Mouse (Mus musculus) brain, adult 2 months (tissue): ENCODE measurements around the gene Hist1h2bk.

Source experiments
- DNase-seq: peaks from one replicate; pipeline ENCODE4 v3.0.0; 2011; ENCODE audit warnings: low read depth, low spot score

Gene Hist1h2bk

DNA sequence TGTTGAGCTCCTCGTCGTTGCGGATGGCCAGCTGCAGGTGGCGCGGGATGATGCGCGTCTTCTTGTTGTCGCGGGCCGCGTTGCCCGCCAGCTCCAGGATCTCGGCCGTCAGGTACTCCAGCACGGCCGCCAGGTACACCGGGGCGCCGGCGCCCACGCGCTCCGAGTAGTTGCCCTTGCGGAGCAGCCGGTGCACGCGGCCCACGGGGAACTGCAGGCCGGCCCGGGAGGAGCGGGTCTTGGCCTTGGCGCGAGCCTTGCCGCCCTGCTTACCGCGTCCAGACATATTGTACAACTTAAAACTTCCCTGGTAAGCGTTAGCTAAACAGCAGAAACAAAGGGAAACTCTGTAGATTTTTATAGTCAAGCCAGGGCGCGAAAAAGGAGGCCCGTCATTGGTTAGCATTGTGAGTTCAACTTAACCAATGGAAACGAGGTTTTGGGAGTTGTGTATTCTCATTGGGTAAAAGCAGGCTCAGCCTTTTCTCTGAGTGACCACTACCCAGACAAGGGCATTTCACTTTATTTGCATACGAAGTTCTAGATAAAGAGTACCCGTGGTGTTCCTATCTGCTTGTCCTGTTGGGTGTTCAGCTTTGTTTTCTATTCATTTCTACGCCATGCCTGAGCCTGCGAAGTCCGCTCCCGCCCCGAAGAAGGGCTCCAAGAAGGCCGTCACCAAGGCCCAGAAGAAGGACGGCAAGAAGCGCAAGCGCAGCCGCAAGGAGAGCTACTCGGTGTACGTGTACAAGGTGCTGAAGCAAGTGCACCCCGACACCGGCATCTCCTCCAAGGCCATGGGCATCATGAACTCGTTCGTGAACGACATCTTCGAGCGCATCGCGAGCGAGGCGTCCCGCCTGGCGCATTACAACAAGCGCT lies at the start of gene Hist1h2bk, which contains the start of gene Hist1h2ah:
Gene Hist1h2bk, plus strand, starts transcription at position 604 of the 882 bp plus-strand sequence.
Gene Hist1h2ah, minus strand, starts transcription at position 302 of the 882 bp plus-strand sequence.
- peak; percentile 97 for DNase-seq

DNA sequence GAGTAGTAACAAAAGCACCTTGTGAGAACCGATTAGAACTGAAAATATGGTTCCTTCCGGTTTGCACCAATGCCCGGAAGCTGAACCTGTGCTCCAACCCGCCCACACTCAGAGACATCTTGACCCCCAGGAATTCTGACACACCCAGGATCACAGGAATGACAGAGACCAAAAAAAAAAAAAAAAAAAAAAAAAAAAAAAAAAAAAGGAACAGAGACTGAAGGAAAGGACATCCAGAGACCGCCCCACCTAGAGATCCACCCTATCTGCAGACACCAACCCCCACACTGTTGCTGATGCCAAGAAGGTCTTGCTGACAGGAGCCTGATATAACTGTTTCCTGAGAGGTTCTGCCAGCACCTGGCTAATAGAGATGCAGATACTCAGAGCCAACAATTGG lies 43.1 kb upstream of the Hist1h2bk start:
- no peak for DNase-seq

DNA sequence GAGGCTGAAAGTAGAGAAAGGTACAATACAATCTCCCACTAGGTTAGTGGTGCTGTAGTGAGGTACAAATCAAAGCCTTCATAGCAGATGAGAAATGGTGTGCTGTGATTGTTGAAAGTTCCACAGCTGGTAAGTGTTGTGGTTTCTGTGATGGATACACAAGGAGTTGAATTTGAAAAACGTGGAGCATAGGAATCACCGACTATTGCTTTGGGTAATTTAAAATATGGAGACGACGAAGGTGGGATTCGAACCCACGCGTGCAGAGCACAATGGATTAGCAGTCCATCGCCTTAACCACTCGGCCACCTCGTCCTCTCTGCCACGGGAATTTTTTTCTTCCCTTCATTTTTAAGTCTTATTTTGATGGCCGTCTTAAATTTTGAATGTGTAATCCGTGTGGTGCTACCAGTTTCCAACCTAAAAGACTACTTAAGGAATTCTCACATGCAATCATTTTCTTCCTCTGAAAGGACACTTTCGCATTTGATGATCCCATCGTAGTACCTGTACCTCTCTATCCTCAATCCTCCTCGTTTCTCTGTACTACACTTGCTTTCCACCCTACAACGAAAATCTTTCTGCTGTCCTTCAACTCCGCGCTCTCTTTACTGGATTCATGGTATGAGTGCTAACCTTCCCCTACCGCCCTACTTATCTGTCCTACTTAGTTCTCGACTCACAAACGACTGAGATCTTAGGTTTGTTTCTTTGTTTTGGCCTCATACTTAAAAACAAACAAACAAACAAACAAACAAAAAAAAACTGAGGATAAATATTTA lies 41.5 kb upstream of the Hist1h2bk start:
- peak; percentile 15 for DNase-seq

DNA sequence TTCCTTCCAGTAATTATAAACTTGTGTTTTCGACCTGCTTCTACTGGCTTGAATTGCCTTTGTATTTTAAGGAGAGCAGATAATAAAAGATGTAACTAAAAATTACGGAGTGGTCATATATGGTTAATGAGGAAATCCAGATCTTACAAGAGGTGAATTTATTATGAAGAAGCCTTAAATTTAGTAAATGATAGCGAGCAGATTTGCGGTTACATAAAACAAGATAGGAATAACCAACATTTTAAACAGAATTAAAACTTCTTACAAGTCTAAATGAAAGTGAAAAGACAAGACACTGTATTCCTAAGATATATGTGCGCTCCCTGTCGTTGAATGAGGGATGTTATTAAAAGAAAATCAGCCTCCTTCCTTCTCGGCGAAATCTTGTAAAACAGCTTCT lies 40.8 kb upstream of the Hist1h2bk start:
- DNase-seq = no peak

DNA sequence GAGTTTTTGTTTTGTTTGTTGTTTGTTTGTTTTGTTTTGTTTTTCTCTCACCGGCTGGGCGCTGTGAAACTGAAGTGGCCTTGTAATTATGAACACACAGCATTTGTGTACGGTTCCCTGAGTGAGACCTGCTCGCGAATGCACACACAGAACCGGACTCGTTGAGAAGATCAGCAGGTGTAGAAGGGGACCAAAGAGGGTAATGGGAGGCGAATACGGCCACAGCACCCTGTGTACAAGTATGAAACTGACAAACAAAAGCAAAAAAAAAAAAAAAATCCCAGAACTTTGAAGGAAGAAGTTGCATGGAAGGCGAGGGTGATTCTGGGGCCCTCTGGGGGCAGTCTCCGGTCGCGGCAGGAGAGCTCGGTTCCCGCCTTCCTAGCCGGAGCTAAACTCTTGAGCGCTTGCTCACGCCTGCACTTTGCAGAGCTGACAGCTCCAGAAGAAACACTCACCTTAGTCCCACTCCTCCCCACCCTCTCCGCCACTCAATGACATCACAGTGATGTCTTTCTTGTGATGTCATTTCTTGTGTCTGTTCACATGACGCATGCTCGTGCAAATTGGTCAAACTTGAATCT lies 40.2 kb upstream of the Hist1h2bk start:
- no peak for DNase-seq

DNA sequence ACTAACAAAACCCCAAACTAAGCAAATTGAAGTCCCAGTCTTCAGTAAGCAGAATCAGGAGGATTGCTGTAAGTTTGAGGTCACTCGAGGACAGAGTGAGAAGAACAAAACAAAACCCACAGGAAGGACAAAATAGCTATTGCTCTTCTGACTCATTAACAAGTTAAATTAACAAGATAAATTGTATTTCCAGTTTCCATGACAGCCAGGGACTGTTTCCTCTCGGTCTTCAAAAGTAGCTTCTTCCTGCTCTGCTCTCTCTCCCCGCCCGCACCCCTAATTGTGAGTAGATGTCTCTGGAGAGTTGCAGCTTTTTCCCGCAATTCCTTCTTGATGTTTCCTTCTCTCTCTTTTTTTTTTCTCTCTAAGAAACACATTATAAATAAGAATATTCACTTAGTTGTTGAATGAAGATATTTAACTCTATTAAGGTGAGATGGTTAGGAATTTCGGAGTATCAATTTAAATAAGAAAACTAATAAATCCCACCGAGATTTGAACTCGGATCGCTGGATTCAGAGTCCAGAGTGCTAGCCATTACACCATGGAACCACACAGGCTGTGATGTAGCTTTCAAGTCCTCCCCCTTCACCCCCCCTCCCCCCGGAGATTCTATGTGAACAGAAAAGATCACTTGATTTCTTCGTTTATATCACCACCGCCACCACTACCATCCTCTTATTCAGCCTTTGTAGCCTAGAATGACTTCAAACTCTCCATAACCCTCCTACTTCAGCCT lies 39.4 kb upstream of the Hist1h2bk start:
- no peak for DNase-seq

DNA sequence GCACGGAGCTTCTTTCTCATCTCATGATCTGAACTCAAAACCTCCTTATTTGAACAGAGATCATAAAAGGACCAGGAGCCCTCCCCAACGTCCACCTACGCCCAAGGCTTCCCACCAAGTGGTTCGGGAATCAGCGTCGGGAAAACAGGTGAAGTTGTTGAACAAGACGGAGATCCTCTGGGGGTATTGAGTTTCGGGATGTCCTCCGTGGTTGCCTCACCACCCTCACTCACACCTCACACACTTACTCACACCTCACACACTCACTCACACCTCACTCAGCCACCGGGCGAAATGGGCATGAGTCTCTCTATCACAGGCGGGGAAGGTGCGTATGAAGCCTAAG lies 38.9 kb upstream of the Hist1h2bk start:
- DNase-seq = no peak

DNA sequence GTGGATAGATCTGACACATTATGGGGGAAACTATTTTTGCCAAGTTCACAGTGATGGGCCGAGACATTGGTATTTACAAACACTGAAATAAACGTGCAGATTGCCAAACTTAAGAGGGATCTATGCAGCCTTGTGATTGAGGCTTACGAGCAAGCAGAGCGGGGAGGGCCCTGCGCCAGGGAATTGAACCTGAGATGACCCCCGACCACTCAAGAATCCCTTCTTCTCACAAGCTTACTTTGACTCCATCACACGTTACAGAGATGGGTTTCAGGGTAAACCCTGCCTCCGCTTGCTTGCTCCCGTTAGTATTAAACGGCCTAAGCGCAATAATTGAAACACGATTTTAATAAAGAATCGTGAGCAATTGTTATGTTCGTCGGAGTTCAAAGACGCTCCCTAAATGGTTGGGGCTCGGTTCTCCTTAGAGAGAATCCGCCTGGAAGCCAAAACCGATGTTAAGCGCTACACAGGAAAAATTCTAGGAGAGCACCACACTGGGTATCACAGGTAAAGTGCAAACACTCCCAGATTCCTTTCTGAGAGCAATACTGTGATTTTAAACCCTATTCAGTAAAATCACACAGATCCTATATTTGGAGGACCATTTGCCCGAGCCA lies 38.4 kb upstream of the Hist1h2bk start:
- DNase-seq = no peak

DNA sequence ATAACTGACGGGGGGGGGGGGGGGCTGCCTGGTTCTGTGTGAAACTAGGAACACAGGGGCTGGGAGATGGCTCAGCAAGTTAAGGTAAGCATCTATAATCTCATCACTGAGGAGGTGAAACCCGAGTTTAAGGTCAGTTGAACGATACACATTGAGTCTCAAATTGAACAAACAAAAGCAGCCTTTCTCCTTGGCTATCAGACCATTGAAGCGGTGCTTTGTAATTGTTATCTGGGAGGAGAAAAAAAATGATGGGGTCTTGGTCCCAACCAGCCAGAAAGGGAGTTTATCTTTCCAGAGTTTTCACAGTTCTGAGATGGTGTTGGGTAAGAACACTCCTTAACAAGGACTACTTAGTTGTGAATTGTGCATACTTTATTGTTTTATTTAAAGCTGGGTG lies 37.8 kb upstream of the Hist1h2bk start:
- no peak for DNase-seq

DNA sequence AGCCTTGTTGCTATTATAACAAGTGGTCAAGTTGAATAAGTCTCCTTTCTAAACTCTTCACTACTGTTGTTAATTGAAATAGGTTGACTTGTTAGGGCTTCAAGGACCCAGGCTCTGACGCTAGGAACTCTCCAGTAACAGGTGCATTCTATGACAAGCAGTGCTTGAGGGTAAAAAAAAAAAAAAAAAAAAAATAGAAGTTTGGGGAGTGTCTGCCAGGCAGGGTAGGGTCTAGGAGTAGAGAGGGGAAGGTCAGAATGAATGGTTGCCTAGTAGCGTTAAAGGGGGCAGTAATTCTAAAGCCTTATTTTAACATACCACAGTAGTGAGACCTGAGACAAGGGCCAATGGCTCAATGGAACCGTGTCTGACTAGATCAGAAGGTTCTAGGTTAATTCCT lies 37.3 kb upstream of the Hist1h2bk start:
- DNase-seq = no peak

DNA sequence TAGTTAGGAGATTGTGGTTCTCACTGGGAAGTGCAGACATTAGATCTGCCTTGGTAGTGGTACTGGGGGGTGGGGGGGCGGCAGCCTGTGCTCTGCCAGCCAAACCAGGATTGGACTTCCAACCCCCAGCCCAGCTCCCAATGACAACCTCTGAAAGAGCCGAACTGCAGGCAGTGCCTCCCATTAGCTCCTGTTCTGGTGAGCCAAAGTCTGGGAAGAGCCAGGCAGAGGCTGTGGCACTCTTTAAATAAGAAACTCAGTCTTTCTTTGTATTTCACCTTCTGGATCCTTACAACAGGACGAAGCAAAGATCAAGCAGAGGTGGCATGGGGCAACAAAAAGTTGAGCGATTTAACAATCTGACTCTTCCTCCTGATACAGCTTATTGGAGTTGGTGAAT lies 36.5 kb upstream of the Hist1h2bk start:
- DNase-seq = no peak

DNA sequence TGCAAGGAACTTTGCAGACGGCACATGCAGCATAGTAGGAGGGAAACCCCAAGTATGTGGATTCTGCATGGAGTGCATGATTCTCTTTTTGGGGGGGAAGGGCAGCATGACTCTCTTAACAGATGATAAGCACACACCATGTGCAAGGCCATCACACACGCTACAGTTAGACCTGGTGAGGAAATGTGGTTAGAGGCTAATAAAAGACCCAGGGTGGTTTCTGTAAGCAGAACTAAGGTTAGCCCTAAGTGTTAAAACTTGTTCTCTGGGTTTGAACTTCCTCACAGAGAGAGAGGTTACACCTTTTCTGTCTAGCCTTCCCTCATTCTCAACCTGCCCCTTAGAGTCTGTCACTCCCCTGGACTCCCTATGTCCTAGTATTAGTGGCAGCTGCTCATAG lies 34.3 kb upstream of the Hist1h2bk start:
- DNase-seq = no peak

DNA sequence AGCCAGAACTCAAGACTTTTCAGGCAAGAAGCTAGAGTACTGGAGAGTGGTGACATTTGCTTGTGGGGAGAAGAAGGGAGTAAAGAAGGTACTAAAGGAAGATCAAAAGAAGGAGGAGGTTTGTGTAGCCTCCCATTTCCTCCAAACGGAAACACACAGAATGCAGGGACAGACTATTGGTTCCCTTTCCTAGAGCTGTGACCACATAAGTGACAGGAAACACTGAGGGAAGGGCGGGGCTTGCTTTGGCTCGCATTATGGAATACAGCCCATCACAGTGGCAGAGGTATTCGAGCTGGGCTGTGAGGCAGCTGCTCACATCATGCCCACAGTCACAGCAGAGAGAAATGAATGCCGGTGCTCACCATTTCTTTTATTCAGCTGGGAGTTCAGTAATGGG lies 33.8 kb upstream of the Hist1h2bk start:
- DNase-seq = no peak

DNA sequence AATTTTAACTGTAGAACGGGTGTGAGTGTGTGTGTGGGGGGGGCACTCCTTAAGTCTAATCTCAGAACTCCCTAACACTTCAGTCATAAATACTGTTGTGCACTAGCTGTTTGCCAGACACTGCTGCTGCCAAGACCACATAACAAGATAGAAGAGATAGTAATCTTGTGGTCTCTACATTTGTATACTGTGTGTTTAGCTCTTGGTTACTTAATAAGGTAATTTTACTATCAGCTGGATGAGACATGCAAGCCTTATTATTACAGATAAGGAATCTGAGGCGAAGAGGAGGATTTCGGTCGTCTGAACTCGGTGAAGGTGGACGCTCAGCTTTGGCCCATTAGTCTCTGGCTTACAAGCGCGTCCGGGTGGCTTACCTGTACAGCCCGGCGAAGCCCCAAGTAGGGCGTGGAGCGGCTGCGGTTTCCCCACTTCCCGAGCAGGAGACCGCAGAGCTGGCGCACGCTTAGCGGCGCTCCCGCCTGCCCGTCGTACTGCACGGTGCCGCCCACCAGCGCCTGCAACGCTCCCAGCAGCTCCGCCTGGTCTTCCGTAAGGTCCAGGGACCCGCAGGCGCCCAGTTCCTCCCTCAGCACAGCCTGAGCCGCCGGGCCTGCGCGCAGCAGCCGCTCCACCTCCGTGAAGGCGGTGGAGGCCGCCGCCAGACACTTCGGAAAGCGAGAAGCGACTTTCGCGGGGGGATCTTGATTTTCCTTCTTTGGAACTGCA lies 29.9 kb upstream of the Hist1h2bk start:
- peak; percentile 42 for DNase-seq

DNA sequence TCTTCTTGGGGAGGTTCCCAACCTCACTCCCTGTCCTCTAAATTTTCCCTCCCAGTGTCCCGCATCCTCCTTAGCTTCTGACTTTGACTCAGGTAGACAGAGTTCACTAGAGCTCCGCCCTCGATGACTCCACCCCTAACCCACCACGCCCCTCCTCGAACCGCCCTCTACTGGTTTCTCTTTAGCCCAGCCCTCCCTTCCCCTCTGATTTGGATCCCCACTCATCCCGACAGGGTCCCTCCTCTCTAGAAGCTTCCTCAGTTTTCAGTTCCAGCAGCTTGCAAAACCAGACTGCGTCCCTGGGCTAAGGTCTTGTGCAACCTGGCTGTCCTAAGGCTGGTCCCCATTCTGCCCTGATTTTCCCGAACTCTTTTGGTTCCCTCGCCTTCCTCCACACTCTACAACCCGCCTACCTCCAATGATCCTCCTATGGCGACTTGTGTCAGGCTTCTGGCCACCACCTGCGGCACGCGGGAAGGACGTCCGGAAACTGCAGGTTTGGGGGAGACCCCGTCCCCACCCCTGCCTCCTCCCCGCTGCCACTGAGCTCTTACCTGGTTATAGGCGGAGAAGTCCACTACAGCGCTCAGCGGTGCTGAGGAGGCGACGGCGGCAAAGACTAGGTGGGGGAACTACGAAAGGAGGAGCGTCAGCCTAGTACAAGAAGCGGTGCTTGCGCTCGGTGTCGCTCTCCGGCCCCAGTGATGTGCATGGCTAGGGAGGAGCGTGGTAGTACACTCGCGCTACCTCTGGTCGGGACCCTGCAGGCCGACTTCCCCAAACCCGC lies 29.1 kb upstream of the Hist1h2bk start:
- DNase-seq = no peak

DNA sequence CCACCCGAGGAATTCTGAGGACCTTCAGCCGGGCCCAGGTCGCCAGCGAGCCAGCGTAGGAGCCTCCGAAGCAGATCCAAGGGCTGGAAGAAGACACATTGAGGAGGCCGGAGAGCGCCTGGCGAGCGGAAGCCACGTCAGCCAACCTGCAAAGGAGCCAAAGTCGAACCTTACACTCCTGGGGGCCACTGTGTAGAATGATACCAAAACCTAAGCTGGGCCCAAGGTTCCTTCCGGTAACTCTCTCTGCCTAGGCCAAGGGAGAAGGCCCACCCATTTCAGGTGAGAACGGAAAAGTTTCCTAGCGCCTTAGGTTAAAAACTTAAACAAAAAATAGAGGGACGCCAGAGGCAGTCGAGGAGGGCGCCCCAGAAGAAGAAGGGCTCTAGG lies 28.6 kb upstream of the Hist1h2bk start:
- DNase-seq = no peak

DNA sequence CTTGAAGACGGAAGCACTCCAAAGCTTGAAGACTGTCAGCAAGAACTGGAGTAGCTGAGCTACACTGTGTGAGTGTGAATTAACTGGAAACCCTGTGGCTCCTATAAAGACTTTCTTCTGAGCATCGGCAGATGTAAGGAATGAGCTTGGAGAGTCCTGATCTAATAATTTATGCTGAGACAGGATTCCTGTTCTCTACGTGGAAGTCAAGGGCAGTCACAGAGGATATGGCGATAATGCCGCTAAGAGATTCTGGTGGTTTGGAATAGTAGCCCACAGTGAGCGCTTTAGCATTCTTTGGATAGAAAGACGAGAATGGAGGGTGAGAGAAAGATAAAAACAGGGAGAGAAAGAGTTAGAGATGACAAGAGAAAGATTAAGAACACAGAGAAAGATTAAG lies 27.8 kb upstream of the Hist1h2bk start:
- no peak for DNase-seq

DNA sequence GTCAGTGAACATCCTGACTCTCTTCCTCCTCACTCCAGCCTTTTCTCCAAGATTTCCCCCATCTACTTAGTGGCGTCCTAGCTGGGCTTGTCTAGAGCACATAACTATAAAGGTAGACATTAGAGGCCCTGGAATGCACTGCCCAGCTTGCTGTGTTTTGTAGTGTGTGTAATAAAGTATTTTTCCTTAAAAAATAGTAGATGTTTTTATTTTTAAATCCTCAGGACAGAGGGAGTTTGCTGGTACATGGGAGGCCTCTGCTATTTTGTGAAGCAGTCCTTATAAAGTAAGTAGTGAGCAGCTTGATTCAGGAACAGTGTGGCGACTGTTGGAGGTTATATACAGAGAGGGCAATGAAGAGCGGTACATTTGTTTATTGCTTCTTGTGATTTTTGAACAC lies 27.0 kb upstream of the Hist1h2bk start:
- no peak for DNase-seq

DNA sequence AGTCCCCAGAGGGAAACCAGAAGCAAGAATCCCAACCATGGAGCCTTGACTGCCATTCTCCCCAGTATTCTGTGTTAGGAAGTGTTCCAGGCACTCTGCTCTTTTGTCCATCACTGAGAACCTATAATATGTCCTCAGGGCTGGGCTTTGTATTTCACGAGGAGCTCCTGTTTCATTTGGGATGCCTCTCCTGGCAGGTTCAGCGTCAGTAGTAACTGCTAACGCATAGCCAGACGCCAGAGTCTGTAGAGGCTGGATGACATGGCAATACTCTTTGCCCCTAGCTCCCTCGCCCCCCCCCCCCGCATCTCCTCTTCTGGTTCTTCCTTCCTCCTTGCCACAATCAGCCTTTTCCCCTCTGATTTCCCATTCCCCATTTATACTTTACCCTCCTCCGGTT lies 26.0 kb upstream of the Hist1h2bk start, which contains the start of gene Prss16:
Gene Prss16, minus strand, starts transcription at position 101 of the 400 bp plus-strand sequence.
- no peak for DNase-seq

DNA sequence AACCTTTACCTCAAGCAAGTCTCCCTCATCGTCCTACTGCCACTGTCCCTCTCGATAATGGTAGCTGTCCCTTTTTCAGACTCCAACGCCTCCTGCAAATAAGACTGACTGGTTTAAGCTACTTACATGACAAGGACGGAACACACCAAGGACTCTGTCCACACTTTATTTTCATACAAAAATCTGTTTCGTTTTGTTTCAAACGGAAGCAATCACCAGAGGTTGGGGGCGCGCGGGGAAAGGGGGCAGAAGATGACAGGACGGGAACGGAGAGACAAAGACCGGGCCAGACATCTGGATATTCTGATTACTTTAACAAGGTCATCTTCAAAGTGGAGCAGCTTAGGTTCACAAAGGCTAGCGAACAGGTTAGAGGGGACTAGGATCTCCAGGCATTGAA lies 22.0 kb upstream of the Hist1h2bk start:
- no peak for DNase-seq
